Mouse (Mus musculus): ENCODE measurements at regions not wholly inside any gene's neighbourhood (a gene's known extent, or its start where the extent isn't known, plus 50 kb on each side); places are given as distances from the start of the nearest gene placed in this dataset.
"Not testable (repeated sequence)": the region's sequence is repeated elsewhere in the genome, so short reads cannot be mapped to it uniquely, and the experiment has no call there.

GRCm38 (mm10) chr12:20802027-20802426, 188.2 kb upstream of the Asap2 start:
- DNase-seq = not testable (repeated sequence)

DNA sequence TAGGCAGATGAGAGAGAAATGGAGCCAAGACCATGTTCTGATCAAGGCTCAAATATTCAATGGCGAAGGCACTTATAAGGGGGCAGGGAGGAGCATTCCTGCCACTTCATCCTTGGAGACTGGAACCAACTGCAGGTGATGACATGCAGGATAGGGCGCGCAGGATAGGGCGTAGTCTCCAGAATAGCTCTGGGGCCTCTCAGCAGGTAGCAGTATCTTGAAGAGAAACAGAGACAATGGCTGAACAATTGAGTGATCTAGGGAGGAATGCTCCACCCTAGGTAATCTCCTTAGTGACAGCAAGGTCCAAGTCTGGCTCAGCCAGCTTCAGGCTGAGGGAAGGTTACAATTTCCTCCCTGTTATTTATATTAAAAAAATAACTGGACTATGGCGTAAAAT, 184.8 kb upstream of the Asap2 start:
- not testable (repeated sequence) for DNase-seq

GRCm38 (mm10) chr12:20806681-20807080, 183.6 kb upstream of the Asap2 start:
- DNase-seq = no peak

DNA sequence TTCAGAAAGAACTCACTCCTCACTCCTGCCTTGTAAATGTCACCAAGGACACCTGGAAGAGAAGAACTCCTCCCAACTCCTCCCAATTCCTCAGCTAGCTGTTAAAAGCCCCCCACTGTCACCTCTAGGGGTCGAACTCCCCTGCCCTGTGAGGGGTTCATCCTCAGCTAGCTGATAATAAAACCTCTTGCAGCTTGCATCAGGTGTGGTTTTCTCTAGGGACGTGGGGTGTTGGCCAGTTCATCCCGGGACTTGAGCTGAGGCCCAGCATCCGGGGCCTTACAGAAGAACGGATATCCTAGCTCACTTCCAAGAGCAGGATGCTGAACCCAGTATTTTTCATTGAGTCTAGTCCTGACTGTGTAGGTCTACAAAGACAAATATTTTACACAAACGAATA, 176.4 kb upstream of the Asap2 start:
- DNase-seq = not testable (repeated sequence)

GRCm38 (mm10) chr12:20815121-20815520, 175.1 kb upstream of the Asap2 start:
- DNase-seq = not testable (repeated sequence)

GRCm38 (mm10) chr12:20815599-20815998, 174.7 kb upstream of the Asap2 start:
- DNase-seq = peak; percentile 50 to 78

DNA sequence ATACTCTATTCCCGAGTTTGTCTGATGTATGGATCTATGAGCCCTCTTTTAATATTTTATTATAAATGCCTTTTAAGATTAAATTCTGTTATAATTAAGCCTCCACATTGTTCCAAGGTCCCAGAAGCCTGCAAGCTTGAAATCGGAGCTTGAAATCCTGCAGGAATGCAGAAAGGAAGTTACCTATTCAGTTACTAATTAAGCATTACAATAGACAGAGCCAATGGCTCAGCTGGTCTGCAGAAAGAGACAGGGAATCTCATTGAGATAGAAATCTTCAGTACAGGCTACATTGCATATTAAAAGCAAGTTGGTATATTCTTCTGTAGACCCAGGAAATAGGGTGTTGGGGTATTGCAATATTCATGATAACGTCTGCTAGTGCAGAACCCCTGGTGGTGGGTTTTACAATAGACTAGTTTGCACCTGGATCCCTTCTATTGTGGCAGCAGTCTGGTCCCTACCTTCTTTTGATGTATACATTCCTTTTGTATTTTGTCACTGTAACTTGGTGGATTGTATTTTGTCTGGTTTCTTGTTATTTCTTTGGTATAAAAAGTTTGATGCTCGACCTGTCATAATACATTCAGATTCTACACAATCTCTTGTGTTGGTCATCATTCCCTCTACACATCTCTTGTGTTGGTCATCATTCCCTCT, 146.5 kb upstream of the Asap2 start:
- DNase-seq = not testable (repeated sequence)

DNA sequence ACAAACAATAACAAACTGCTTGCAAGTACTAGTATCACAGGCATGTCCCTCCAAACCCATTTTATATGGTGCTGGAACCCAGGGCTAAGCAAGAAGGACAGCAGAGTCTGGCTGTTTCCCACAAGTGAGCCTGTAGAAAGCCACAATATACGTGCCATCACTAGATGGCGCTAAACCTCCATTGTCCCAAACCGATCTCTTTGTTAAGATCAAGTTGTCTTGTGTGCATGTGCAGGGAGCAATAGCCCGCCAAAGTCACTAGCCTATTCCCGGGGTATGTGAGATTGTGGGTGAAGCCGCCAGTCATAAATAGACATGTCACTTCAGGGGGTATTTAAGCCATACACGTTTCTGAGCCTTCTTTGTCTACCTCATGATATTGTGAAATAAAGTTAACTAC, 145.4 kb upstream of the Asap2 start:
- DNase-seq = peak in 1 of 2 experiments; percentile 36

- no peak for DNase-seq
These were observed 145.0 kb upstream of the Asap2 start for GRCm38 (mm10) chr12:20845297-20845696.

DNA sequence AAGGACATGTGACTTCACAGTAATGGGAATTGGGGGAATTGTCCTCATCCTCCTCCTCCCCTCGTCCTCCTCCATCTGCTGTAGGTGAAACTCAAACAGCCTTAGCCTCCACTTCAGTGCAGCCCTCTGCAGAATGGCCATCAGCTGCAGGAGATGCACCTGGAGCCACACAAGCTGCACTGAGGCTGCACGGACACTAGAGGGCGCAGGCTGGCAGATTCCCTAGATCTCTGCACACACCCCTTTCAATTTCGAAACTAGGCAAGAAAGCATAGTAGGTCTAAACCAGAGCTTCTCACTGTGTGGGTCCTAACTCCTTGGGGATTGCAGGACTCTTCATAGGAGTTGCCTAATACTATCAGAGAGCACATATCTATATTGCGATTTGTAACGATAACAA, 106.2 kb upstream of the Asap2 start:
- not testable (repeated sequence) for DNase-seq

DNA sequence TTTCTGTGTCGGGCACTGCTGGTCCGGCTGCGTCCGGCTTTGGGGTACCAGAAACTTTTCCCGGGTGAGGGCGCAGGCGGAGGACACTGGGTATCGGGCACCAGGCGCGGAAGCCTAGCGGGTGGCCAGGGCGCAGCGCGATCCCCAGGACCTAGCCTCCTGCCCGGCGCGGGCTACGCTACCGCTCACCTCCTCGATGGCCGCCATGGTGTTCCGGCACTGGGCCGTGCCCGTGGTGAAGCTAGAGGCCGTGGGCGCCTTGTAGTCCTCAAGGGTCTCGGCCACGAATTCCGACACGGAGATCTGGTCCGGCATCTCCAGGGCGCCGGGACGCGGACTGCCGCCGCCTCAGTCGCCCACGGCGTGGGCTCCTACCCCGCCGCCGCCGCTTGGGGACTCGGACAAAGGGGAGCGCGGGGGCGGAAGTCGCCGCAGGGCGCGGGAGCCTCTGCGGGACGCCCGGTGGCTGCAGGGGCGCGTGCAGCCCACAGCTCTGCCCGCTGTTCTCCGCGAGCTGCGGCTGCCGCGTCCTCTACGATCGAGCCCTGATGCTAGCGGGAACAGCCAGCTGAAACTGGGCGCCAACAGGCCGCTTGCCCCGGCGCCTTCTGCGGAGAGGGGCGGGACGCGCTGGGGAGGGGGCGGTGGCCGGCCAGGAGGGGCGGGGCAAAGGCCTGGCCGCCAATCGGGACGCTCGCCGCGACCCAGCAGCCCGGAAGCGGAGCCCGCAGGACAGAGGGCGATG, 69.4 kb upstream of the Asap2 start:
- DNase-seq = peak; percentile 65 to 82

DNA sequence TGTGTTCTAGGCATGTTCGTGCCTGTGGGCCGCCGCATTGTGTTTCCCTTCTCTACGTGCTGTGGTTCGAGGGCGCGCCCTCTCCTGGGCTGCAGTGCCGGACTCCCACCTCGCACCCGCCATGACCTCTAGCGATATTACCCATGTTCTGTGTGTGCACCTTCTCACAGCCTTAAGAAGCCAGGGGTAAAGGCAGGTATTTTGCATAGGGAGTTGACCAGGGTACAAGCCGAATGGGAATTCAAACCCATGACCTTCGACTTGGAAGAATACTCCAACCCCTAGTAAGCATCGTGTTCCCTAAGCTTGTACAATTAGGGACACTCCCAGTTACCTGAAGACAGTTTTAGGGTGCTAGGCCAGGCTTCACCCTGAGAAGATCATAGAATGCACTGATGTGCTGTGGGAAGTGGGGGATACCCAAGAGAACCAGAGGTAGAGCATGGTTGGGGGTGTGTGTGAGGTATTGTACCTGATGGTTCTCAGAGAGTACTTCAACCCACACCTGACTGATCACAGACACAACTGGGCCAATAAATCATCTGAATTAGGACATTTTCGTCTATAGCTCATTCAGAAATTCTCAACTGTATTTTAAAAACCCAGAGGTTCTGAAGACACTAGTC, 68.7 kb upstream of the Asap2 start:
- DNase-seq = not testable (repeated sequence)

- peak in 1 of 2 experiments; percentile 58 for DNase-seq
These were observed 61.3 kb upstream of the Asap2 start for GRCm38 (mm10) chr12:20928966-20929365.

Measured in kidney, postnatal 25 days (tissue).